Mouse (Mus musculus): ENCODE results near the gene Pkp4.

Gene Pkp4

GRCm38 (mm10) chr2:59160605-59160963, at the start of gene Pkp4, which contains the start of gene Ccdc148:
Pkp4 (plus strand) TSS chr2:59160850.
Ccdc148 (minus strand) TSS chr2:59160683.
- peak; percentile 83 for DNase-seq (ENCODE audit: extremely low spot score, low read depth, low spot score)

GRCm38 (mm10) chr2:59129023-59129422, 31.6 kb upstream of the Pkp4 start:
- no peak for DNase-seq (ENCODE audit: extremely low spot score, low read depth, low spot score)

GRCm38 (mm10) chr2:59129821-59130220, 30.8 kb upstream of the Pkp4 start:
- DNase-seq (ENCODE audit: extremely low spot score, low read depth, low spot score) = no peak

- DNase-seq (ENCODE audit: extremely low spot score, low read depth, low spot score) = no peak
Observed at GRCm38 (mm10) chr2:59131044-59131443, 29.6 kb upstream of the Pkp4 start.

GRCm38 (mm10) chr2:59155428-59155827, 5.2 kb upstream of the Pkp4 start:
- no peak for DNase-seq (ENCODE audit: extremely low spot score, low read depth, low spot score)

GRCm38 (mm10) chr2:59158117-59158516, 2.5 kb upstream of the Pkp4 start:
- DNase-seq (ENCODE audit: extremely low spot score, low read depth, low spot score) = no peak

GRCm38 (mm10) chr2:59159961-59160604, 567 bp upstream of the Pkp4 start:
- DNase-seq (ENCODE audit: extremely low spot score, low read depth, low spot score) = no peak

- no peak for DNase-seq (ENCODE audit: extremely low spot score, low read depth, low spot score)
Observed at GRCm38 (mm10) chr2:59161021-59161440, 381 bp downstream of the Pkp4 start.

GRCm38 (mm10) chr2:59161441-59162284, 1.0 kb downstream of the Pkp4 start:
- DNase-seq (ENCODE audit: extremely low spot score, low read depth, low spot score) = no peak

GRCm38 (mm10) chr2:59162285-59162600, 1.6 kb downstream of the Pkp4 start:
- DNase-seq (ENCODE audit: extremely low spot score, low read depth, low spot score) = no peak

GRCm38 (mm10) chr2:59166976-59167375, 6.3 kb downstream of the Pkp4 start:
- DNase-seq (ENCODE audit: extremely low spot score, low read depth, low spot score) = no peak

GRCm38 (mm10) chr2:59167830-59168229, 7.2 kb downstream of the Pkp4 start:
- DNase-seq (ENCODE audit: extremely low spot score, low read depth, low spot score) = no peak

GRCm38 (mm10) chr2:59169572-59170207, 9.0 kb downstream of the Pkp4 start:
- DNase-seq (ENCODE audit: extremely low spot score, low read depth, low spot score) = no peak

- DNase-seq (ENCODE audit: extremely low spot score, low read depth, low spot score) = no peak
Observed at GRCm38 (mm10) chr2:59170208-59170589, 9.5 kb downstream of the Pkp4 start.

- no peak for DNase-seq (ENCODE audit: extremely low spot score, low read depth, low spot score)
Observed at GRCm38 (mm10) chr2:59170593-59170992, 9.9 kb downstream of the Pkp4 start.

GRCm38 (mm10) chr2:59171533-59171932, 10.9 kb downstream of the Pkp4 start:
- no peak for DNase-seq (ENCODE audit: extremely low spot score, low read depth, low spot score)

- no peak for DNase-seq (ENCODE audit: extremely low spot score, low read depth, low spot score)
Observed at GRCm38 (mm10) chr2:59175926-59176325, 15.3 kb downstream of the Pkp4 start.

- no peak for DNase-seq (ENCODE audit: extremely low spot score, low read depth, low spot score)
Observed at GRCm38 (mm10) chr2:59178191-59178590, 17.5 kb downstream of the Pkp4 start.

- no peak for DNase-seq (ENCODE audit: extremely low spot score, low read depth, low spot score)
Observed at GRCm38 (mm10) chr2:59178960-59179359, 18.3 kb downstream of the Pkp4 start.

GRCm38 (mm10) chr2:59179487-59179886, 18.8 kb downstream of the Pkp4 start:
- no peak for DNase-seq (ENCODE audit: extremely low spot score, low read depth, low spot score)

GRCm38 (mm10) chr2:59181321-59182113, 20.9 kb downstream of the Pkp4 start:
- DNase-seq (ENCODE audit: extremely low spot score, low read depth, low spot score) = no peak
